ENCODE assay signal across 11 mouse cellular contexts in the genomic region with DNA sequence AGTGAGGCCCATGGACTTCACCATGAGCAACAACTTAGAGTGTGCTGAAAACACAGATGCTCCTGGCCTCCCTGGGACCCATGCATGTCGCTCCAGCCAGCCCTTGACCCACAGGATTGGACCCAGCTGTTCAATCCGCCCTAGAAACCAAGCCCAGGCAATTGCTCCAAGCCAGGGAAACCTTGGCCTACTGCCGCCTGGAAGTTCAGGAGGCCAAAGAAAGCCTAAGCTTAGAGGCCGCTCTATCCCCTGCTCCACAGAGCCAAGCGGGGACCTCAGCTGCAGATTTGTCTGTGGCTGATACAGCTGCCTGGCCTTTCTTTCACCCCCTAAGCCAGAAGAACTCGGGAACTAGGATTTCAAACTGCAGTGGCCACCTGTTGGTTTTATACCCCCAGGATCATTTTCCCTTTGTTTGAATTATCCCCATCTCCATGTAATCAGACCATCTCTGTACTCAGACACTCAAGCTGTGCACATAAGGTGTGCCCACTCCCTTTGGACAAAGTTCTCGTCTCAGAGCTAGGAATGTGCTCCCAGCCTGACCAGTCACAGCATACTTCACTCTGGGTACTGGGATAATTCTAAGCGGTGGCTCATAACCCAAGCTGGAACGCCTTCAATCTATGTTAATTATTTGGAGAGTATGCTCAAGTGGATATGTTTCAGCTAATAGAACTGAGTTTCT. TPM values are rescaled to one million over a fixed set of nuclear protein-coding genes. Genes with fewer than 3 reads are reported as not detected.
DNase-seq lines count a peak whose midpoint lies in the region; ATAC-seq and TF ChIP-seq lines count a peak whose summit lies in the region.
"Had no signal": no experiment of that assay in that cellular context is flagged by ENCODE, and none has a peak within 500 bp of the region (broad histone marks: within the 10 kb centered on the region; RNA-seq: fewer than 3 reads in every experiment).

No protein-coding gene starts in this region.

- H3K27ac ChIP-seq in limb, embryonic 13.5 days = no peak overlapping the region
- H3K27ac ChIP-seq in stomach, postnatal 0 days (replicated peaks) = no peak overlapping the region
- H3K27ac ChIP-seq in hindbrain, embryonic 12.5 days = no peak overlapping the region

- peak; percentile 6 for DNase-seq in thymus, postnatal 4 days
- no peak for DNase-seq in thymus, postnatal 14 days
- DNase-seq in heart, postnatal 10 days = peak; percentile 80 to 85
- DNase-seq in stomach, postnatal 0 days (ENCODE audit: low spot score) = peak; percentile 14
- DNase-seq in layer of hippocampus, adult 8-10 months (ENCODE audit: low spot score in 2 of 2) = no peak
- no peak for DNase-seq in layer of hippocampus, postnatal 10 days (ENCODE audit: low spot score in 2 of 2)
- DNase-seq: cerebellum, adult 8-10 months had no signal

- no peaks in the 10 kb centered on the region for H3K27me3 ChIP-seq in limb, embryonic 13.5 days
- no peaks in the 10 kb centered on the region for H3K27me3 ChIP-seq in stomach, postnatal 0 days (ENCODE audit: control insufficient read depth, insufficient read depth, low read length)
- H3K27me3 ChIP-seq in hindbrain, embryonic 12.5 days = no peaks in the 10 kb centered on the region

- H3K9me3 ChIP-seq in limb, embryonic 13.5 days = no peaks in the 10 kb centered on the region
- no peaks in the 10 kb centered on the region for H3K9me3 ChIP-seq in stomach, postnatal 0 days (ENCODE audit: control insufficient read depth, low read length)
- no peaks in the 10 kb centered on the region for H3K9me3 ChIP-seq in hindbrain, embryonic 12.5 days (replicated peaks)
- H3K9me3 ChIP-seq: G1E had no signal

- no peak overlapping the region for H3K4me2 ChIP-seq in limb, embryonic 13.5 days (replicated peaks)
- H3K4me2 ChIP-seq in stomach, postnatal 0 days (replicated peaks; ENCODE audit: low read depth) = no peak overlapping the region
- no peak overlapping the region for H3K4me2 ChIP-seq in hindbrain, embryonic 12.5 days (replicated peaks)

- intact Hi-C loops in heart, postnatal 10 days (cut with DNase I) = no loop called here

- H3K9ac ChIP-seq in limb, embryonic 13.5 days = no peak overlapping the region
- H3K9ac ChIP-seq in stomach, postnatal 0 days (ENCODE audit: low read length) = no peak overlapping the region
- H3K9ac ChIP-seq in hindbrain, embryonic 12.5 days = no peak overlapping the region

- no peak for TF ChIP-seq EP300 in stomach, postnatal 0 days (optimal IDR thresholded peaks at IDR 0.05)

- peak; percentile 86 for ATAC-seq in limb, embryonic 13.5 days (ENCODE audit: low FRiP score, low read depth)
- ATAC-seq in stomach, postnatal 0 days (ENCODE audit: low FRiP score, low TSS enrichment) = no peak
- no peak for ATAC-seq in hindbrain, embryonic 12.5 days (ENCODE audit: low FRiP score)
- ATAC-seq: inflammation-experienced regulatory T-cells, adult 6 months had no signal

- TF ChIP-seq CTCF in stomach, postnatal 0 days (IDR thresholded peaks at IDR 0.05; ENCODE audit: low read depth) = no peak

- H3K4me1 ChIP-seq in limb, embryonic 13.5 days = peaks cover 7% of the 10 kb centered on the region; the same call in 1 of the 2 replicates
- H3K4me1 ChIP-seq in stomach, postnatal 0 days (replicated peaks; ENCODE audit: control insufficient read depth, insufficient read depth) = no peaks in the 10 kb centered on the region
- no peaks in the 10 kb centered on the region for H3K4me1 ChIP-seq in hindbrain, embryonic 12.5 days

- WGBS in limb, embryonic 13.5 days = 76% methylated on average over 9 of the region's 9 CpGs
- WGBS in stomach, postnatal 0 days = 57% methylated on average over 9 of the region's 9 CpGs
- WGBS in hindbrain, embryonic 12.5 days = 79% methylated on average over 9 of the region's 9 CpGs

- no peaks in the 10 kb centered on the region for H3K36me3 ChIP-seq in limb, embryonic 13.5 days
- H3K36me3 ChIP-seq in stomach, postnatal 0 days (ENCODE audit: control insufficient read depth, insufficient read depth, low read length) = no peaks in the 10 kb centered on the region
- no peaks in the 10 kb centered on the region for H3K36me3 ChIP-seq in hindbrain, embryonic 12.5 days
- H3K36me3 ChIP-seq: G1E had no signal

- H3K4me3 ChIP-seq in limb, embryonic 13.5 days = no peak overlapping the region
- H3K4me3 ChIP-seq in stomach, postnatal 0 days (ENCODE audit: low read depth, low read length) = no peak overlapping the region
- H3K4me3 ChIP-seq in hindbrain, embryonic 12.5 days = no peak overlapping the region

RNA-seq across cellular contexts. Expression of gene Fhit, which starts 10.1 kb away (rescaled TPM):
- 1 to 10 TPM; 2.6 to 3.1 TPM for total RNA-seq in heart, postnatal 10 days (2021)
- polyA plus RNA-seq in limb, embryonic 13.5 days (2015; fragmentation: Nextera tagmentation; extraction: Ambion mirVana) = 6.3 TPM in 2 replicates
- polyA plus RNA-seq in stomach, postnatal 0 days (2015; fragmentation: Nextera tagmentation; extraction: Ambion mirVana) = 12.2 and 12.4 TPM in 2 replicates
- total RNA-seq in layer of hippocampus, adult 8-10 months (2022) = 1 to 10 TPM; 3.7 to 5.6 (median 4.3) TPM
- 3.8 and 5.5 TPM in 2 replicates for polyA plus RNA-seq in hindbrain, embryonic 12.5 days (2016; fragmentation: Nextera tagmentation; extraction: Ambion mirVana)
- total RNA-seq in layer of hippocampus, postnatal 10 days (2021) = 1 to 10 TPM; 4.4 to 6.9 TPM
- total RNA-seq: G1E had no signal
- polyA plus RNA-seq: G1E had no signal

Comparison
In these comparisons a context has a peak if more than half of its experiments do, and no peak if none do; other contexts are left out.
1. DNase-seq: peak in thymus, postnatal 4 days (single experiment), heart, postnatal 10 days (2 of 2) and stomach, postnatal 0 days (single experiment); none in thymus, postnatal 14 days (single experiment), layer of hippocampus, adult 8-10 months (0 of 2) and layer of hippocampus, postnatal 10 days (0 of 2).